Mouse (Mus musculus) lung, adult 10 weeks (tissue): Measurements from ENCODE around the gene Olfr1302. TPM values are rescaled to one million over a fixed set of nuclear protein-coding genes. Genes with fewer than 3 reads are reported as not detected.

Source experiments
- polyA plus RNA-seq: library from polyadenylated mRNA; stranded (reverse); fragments of 350-450 nt; fragmentation: Illumina TruSeq; extraction: RNeasy Lipid Tissue Mini Kit (QIAGEN cat#74804); gene quantifications from one replicate; pipeline ENCODE4 v1.2.3, GENCODE M21; 2014; ENCODE audit warnings: low read depth, low replicate concordance; ENCODE audit not compliant: insufficient read depth

The Olfr1302 gene
- polyA plus RNA-seq = not detected

GRCm38 (mm10) chr2:111777129-111777528 lies at the start of gene Olfr1302:
Olfr1302 (plus strand) TSS chr2:111777429.

GRCm38 (mm10) chr2:111750706-111751105 lies 26.5 kb upstream of the Olfr1302 start, which contains the start of gene Olfr1301:
Olfr1301 (plus strand) TSS chr2:111751006.

GRCm38 (mm10) chr2:111820240-111820639 lies 43.0 kb downstream of the Olfr1302 start, which contains the start of gene Olfr1303:
Olfr1303 (minus strand) TSS chr2:111820340.

Other genes starting within 250 kb of the Olfr1302 start
- not detected for gene Olfr1294, start 237.1 kb upstream of the Olfr1302 start, polyA plus RNA-seq
- not detected for gene Olfr1295, start 207.7 kb upstream of the Olfr1302 start, polyA plus RNA-seq
- gene Olfr1297, start 150.9 kb upstream of the Olfr1302 start, polyA plus RNA-seq = not detected
- gene Olfr1298, start 128.2 kb upstream of the Olfr1302 start, polyA plus RNA-seq = not detected
- gene Olfr1299, start 116.0 kb upstream of the Olfr1302 start, polyA plus RNA-seq = not detected
- not detected for gene Olfr1301, start 26.4 kb upstream of the Olfr1302 start, polyA plus RNA-seq
- gene Olfr1303, start 42.9 kb downstream of the Olfr1302 start, polyA plus RNA-seq = not detected
- not detected for gene Olfr1305, start 99.7 kb downstream of the Olfr1302 start, polyA plus RNA-seq
- not detected for gene Olfr1306, start 138.8 kb downstream of the Olfr1302 start, polyA plus RNA-seq
- not detected for gene Olfr1307, start 172.0 kb downstream of the Olfr1302 start, polyA plus RNA-seq
- gene Olfr1308, start 187.5 kb downstream of the Olfr1302 start, polyA plus RNA-seq = not detected
- gene Olfr1309, start 212.9 kb downstream of the Olfr1302 start, polyA plus RNA-seq = not detected
- not detected for gene Olfr1310, start 235.3 kb downstream of the Olfr1302 start, polyA plus RNA-seq
- not detected for gene Olfr1311, start 247.0 kb downstream of the Olfr1302 start, polyA plus RNA-seq